Mouse (Mus musculus) lung, embryonic 16.5 days (tissue): ENCODE measurements around the gene Top3a. TPM values are rescaled to one million over a fixed set of nuclear protein-coding genes. Genes with fewer than 3 reads are reported as not detected.

Source experiments
- ATAC-seq: fragments of 200-750 bp; cut with Nextera tagmentation; 2 replicates; pipeline ENCODE4 v1.8.0; 2017; ENCODE audit warnings: low read depth, mild to moderate bottlenecking, moderate library complexity
- H3K27ac ChIP-seq: fragments of 300-500 bp; sonication (generic); 2 replicates; pipeline ENCODE4 v1.5.1; 2014; ENCODE audit warnings: mild to moderate bottlenecking, control low read depth, low read length
- H3K27me3 ChIP-seq: fragments of 300-500 bp; sonication (generic); 2 replicates; pipeline ENCODE4 v1.6.1; 2014; ENCODE audit warnings: low read depth, low read length, mixed read lengths; ENCODE audit not compliant: control insufficient read depth, insufficient read depth
- H3K36me3 ChIP-seq: fragments of 300-500 bp; sonication (generic); 2 replicates; pipeline ENCODE4 v1.6.1; 2014; ENCODE audit warnings: low read length; ENCODE audit not compliant: control insufficient read depth, insufficient read depth
- H3K4me1 ChIP-seq: fragments of 300-500 bp; sonication (generic); replicated peaks from 2 replicates; pipeline ENCODE4 v1.6.1; 2014; ENCODE audit warnings: low read length, mixed read lengths; ENCODE audit not compliant: control insufficient read depth, insufficient read depth
- H3K4me2 ChIP-seq: fragments of 300-500 bp; sonication (generic); 2 replicates; pipeline ENCODE4 v1.6.1; 2014; ENCODE audit warnings: low read depth, low read length, control low read depth
- H3K4me3 ChIP-seq: fragments of 300-500 bp; sonication (generic); 2 replicates; pipeline ENCODE4 v1.5.1; 2014; ENCODE audit warnings: mild to moderate bottlenecking, low read length, control low read depth
- H3K9ac ChIP-seq: fragments of 300-500 bp; sonication (generic); 2 replicates; pipeline ENCODE4 v1.6.1; 2014; ENCODE audit warnings: low read length, control low read depth
- H3K9me3 ChIP-seq: fragments of 300-500 bp; sonication (generic); 2 replicates; pipeline ENCODE4 v1.6.1; 2016; ENCODE audit warnings: low read length; ENCODE audit not compliant: control insufficient read depth
- WGBS: fragments of 180-500 bp; shearing (Covaris S2); extraction: QIAGEN DNeasy Blood & Tissue Kit; methylation state at CpG from one replicate; pipeline ENCODE4 v1.1.7; 2014; 5-methylcytosine and 5-hydroxymethylcytosine counted together
- polyA plus RNA-seq: library from polyadenylated mRNA; unstranded; fragments of >200 nt; fragmentation: Nextera tagmentation; extraction: Ambion mirVana; gene quantifications from 2 replicates; pipeline ENCODE4 v1.2.1, GENCODE M21; 2015

Top3a gene
- polyA plus RNA-seq, 1 experiment from 2014 or later, result 17.3 TPM

- Histone ChIP-seq H3K4me3 (no peak overlapping the region), H3K27me3 (no peaks in the 10 kb centered on the region), H3K9me3 (no peaks in the 10 kb centered on the region), H3K4me1 (no peaks in the 10 kb centered on the region), H3K4me2 (no peak overlapping the region), H3K27ac (no peak overlapping the region), H3K36me3 (peaks cover 20% of the 10 kb centered on the region), H3K9ac (no peak overlapping the region)
- no peak for ATAC-seq
- WGBS, result 84% methylated on average over 3 of the region's 3 CpGs
Observed at GRCm38 (mm10) chr11:60761681-60762080, 15.5 kb downstream of the Top3a start.

GRCm38 (mm10) chr11:60755570-60755969 is 21.6 kb downstream of the Top3a start:
- Histone ChIP-seq H3K4me2 (no peak overlapping the region), H3K4me3 (no peak overlapping the region), H3K4me1 (no peaks in the 10 kb centered on the region), H3K27me3 (no peaks in the 10 kb centered on the region), H3K9me3 (no peaks in the 10 kb centered on the region), H3K36me3 (peaks cover 44% of the 10 kb centered on the region), H3K9ac (no peak overlapping the region), H3K27ac (no peak overlapping the region)
- 90% methylated on average over 7 of the region's 7 CpGs for WGBS
- no peak for ATAC-seq

GRCm38 (mm10) chr11:60740321-60740720 is 36.8 kb downstream of the Top3a start:
- H3K27me3 ChIP-seq, result no peaks in the 10 kb centered on the region
- no peak overlapping the region for H3K4me3 ChIP-seq
- H3K4me1 ChIP-seq, result no peaks in the 10 kb centered on the region
- H3K27ac ChIP-seq, result no peak overlapping the region
- no peak overlapping the region for H3K4me2 ChIP-seq
- H3K9ac ChIP-seq, result no peak overlapping the region
- ATAC-seq, result no peak
- 76% methylated on average over 3 of the region's 3 CpGs for WGBS
- H3K36me3 ChIP-seq, result peaks cover 12% of the 10 kb centered on the region
- H3K9me3 ChIP-seq, result no peaks in the 10 kb centered on the region

- Histone ChIP-seq H3K9ac (no peak overlapping the region), H3K4me3 (no peak overlapping the region), H3K9me3 (no peaks in the 10 kb centered on the region), H3K36me3 (peaks cover 6% of the 10 kb centered on the region), H3K27me3 (no peaks in the 10 kb centered on the region), H3K27ac (no peak overlapping the region), H3K4me2 (no peak overlapping the region), H3K4me1 (no peaks in the 10 kb centered on the region)
- no peak for ATAC-seq
Observed at GRCm38 (mm10) chr11:60737450-60737849, 39.7 kb downstream of the Top3a start.

DNA sequence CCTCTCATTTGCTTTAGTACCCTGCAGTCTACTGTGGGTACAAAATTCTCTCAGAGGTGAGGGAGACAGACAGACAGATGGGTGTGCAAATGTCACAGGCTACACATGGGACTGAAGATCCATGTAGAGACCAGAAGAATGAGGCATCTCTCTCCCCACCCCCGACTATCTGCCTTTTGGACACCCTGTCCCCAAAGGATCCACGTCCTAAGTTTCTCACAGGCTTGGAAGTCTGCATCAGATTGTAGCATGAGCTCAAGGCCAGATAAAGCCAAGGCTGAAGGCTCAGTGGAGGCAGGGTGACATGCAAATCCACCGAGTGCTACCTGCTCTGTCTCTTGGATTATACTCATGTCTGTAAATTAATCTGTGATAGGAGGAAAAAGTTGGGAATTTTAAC is 40.7 kb downstream of the Top3a start:
- no peak overlapping the region for H3K4me2 ChIP-seq
- H3K27me3 ChIP-seq, result no peaks in the 10 kb centered on the region
- ATAC-seq, result no peak
- H3K4me3 ChIP-seq, result no peak overlapping the region
- WGBS, result 74% methylated on average over 3 of the region's 3 CpGs
- H3K27ac ChIP-seq, result no peak overlapping the region
- H3K36me3 ChIP-seq, result no peaks in the 10 kb centered on the region; the same call in none of the 2 replicates
- no peaks in the 10 kb centered on the region for H3K9me3 ChIP-seq
- no peak overlapping the region for H3K9ac ChIP-seq
- H3K4me1 ChIP-seq, result no peaks in the 10 kb centered on the region

- Histone ChIP-seq H3K4me3 (no peak overlapping the region), H3K36me3 (no peaks in the 10 kb centered on the region; the same call in none of the 2 replicates), H3K27ac (no peak overlapping the region), H3K4me1 (no peaks in the 10 kb centered on the region; the same call in 1 of the 2 replicates), H3K27me3 (no peaks in the 10 kb centered on the region), H3K9me3 (no peaks in the 10 kb centered on the region), H3K4me2 (no peak overlapping the region), H3K9ac (no peak overlapping the region)
- WGBS, result 64% methylated on average over 5 of the region's 5 CpGs
- no peak for ATAC-seq
Observed at GRCm38 (mm10) chr11:60735191-60735590, 42.0 kb downstream of the Top3a start.

DNA sequence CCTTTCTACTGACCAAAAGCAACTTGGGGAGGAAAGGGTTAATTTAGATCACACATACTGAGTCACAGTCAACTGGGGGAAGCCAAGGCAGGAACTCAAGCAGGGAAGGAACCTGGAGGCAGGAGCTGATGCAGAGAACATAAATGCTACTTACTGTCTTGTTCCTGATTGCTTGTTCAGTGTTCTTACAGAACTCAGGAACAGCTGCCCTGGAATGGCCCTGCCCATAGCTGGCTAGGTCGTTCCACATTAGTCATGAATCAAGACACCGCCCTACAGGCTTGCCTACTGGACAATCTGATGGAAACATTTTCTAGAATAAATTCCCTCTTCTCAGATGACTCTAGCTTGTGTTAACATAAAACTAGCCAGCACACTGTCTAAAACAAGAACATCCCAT is 43.0 kb downstream of the Top3a start:
- 70% methylated on average over 2 of the region's 2 CpGs for WGBS
- Histone ChIP-seq H3K27me3 (no peaks in the 10 kb centered on the region), H3K4me1 (peaks cover 7% of the 10 kb centered on the region), H3K36me3 (no peaks in the 10 kb centered on the region; the same call in none of the 2 replicates), H3K27ac (no peak overlapping the region), H3K4me2 (no peak overlapping the region), H3K9ac (no peak overlapping the region), H3K4me3 (no peak overlapping the region), H3K9me3 (no peaks in the 10 kb centered on the region)
- ATAC-seq, result no peak

DNA sequence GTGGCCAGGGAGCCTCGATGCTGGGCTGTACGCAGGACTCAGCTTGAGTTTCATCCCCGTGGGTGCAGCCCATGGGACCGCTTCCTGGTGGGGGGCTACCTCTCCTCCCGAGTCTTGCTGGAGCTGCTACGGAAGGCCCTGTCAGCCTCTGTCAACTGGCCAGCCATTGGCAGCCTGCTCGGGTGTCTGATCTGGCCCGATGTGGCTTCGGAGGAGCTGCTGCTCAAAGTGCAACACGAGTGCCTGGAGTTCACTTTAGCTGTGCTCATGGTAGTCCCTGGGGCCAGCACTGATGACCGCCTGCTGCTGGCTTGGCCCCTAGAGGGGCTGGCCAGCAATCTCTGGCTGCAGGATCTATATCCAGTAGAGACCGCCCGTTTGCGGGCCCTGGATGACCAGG is 45.9 kb downstream of the Top3a start:
- no peak overlapping the region for H3K4me3 ChIP-seq
- 85% methylated on average over 14 of the region's 14 CpGs for WGBS
- H3K27me3 ChIP-seq, result no peaks in the 10 kb centered on the region
- H3K27ac ChIP-seq, result no peak overlapping the region
- no peaks in the 10 kb centered on the region for H3K9me3 ChIP-seq
- no peak overlapping the region for H3K9ac ChIP-seq
- no peak overlapping the region for H3K4me2 ChIP-seq
- H3K36me3 ChIP-seq, result no peaks in the 10 kb centered on the region; the same call in none of the 2 replicates
- no peak for ATAC-seq
- H3K4me1 ChIP-seq, result peaks cover 21% of the 10 kb centered on the region

- Histone ChIP-seq H3K36me3 (no peaks in the 10 kb centered on the region; the same call in 1 of the 2 replicates), H3K4me2 (no peak overlapping the region), H3K27me3 (no peaks in the 10 kb centered on the region), H3K4me3 (no peak overlapping the region), H3K9ac (no peak overlapping the region), H3K27ac (no peak overlapping the region), H3K4me1 (peaks cover 26% of the 10 kb centered on the region), H3K9me3 (no peaks in the 10 kb centered on the region)
- 80% methylated on average over 9 of the region's 9 CpGs for WGBS
- no peak for ATAC-seq
Observed at GRCm38 (mm10) chr11:60730169-60730568, 47.0 kb downstream of the Top3a start.

GRCm38 (mm10) chr11:60729217-60729641 is 47.9 kb downstream of the Top3a start:
- peak overlapping the region; percentile 90 for H3K4me3 ChIP-seq
- peaks cover 2% of the 10 kb centered on the region for H3K36me3 ChIP-seq
- H3K9me3 ChIP-seq, result no peaks in the 10 kb centered on the region
- H3K27ac ChIP-seq, result peak overlapping the region; percentile 84; the same call in 1 of the 2 replicates
- H3K27me3 ChIP-seq, result no peaks in the 10 kb centered on the region
- peaks cover 26% of the 10 kb centered on the region for H3K4me1 ChIP-seq
- peak overlapping the region; percentile 22 for H3K9ac ChIP-seq
- no peak for ATAC-seq
- H3K4me2 ChIP-seq, result peak overlapping the region; percentile 81
- 38% methylated on average over 6 of the region's 6 CpGs for WGBS
